Mouse (Mus musculus): ENCODE data around the gene Slc25a25.
A peak's percentile ranks its signal among the peaks of the same experiment; 100 is the strongest.

Gene Slc25a25

DNA sequence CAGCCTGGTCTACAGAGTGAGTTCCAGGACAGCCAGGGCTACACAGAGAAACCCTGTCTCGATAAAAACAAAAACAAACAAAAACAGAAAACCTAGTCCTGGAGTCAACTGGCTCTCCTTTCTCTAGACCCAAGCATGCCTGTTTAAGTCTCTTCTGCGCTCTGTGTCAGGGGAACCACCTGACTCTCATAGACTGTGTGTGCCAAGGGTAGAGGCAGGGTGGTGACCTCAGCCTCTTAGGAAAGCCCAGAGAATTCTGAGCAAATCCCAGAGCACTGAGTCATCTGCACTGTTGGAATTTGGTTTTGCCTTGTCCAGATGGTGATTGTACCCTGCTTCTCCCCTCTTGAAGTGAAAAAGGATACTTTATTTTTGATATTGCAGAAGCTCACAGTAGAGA, 7.1 kb upstream of the Slc25a25 start:
- no peak for DNase-seq

DNA sequence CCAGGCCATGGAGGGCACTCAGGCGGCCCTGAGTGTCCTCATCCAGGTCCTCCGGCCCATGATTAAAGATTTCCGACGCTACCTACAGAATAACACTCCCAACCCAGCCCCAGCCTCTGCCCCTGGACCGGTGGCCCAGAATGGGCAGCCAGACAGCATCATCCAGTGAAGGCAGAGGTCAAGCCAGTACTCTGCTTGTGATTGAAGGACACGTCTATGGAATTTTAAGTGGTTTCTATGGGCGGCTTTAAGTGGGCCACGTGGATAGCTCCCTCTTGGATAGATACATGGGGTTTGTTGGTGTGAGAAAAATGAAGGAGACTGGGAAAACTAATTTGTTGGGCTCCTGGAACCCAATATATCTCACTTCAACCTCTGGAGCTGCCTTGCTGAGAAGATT, 3.9 kb upstream of the Slc25a25 start:
- no peak for DNase-seq

DNA sequence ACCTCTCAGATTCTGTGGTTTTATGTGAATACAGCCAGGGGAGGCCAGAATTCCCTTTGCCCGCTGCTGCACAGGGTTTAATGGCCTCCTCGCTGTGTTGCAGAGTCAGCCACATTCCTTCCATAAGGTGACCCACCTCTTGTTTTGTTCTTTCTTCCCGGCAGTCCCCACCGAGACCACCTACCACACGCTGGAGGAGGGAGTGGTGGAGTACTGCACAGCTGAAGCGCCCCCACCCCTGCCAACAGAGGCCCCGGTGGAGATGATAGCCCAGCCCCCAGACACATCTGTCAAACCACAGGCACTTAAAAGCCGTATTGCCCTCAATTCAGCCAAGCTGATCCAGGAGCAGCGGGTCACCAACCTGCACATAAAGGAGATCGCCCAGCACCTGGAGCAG, 3.4 kb upstream of the Slc25a25 start:
- DNase-seq = peak; percentile 27

DNA sequence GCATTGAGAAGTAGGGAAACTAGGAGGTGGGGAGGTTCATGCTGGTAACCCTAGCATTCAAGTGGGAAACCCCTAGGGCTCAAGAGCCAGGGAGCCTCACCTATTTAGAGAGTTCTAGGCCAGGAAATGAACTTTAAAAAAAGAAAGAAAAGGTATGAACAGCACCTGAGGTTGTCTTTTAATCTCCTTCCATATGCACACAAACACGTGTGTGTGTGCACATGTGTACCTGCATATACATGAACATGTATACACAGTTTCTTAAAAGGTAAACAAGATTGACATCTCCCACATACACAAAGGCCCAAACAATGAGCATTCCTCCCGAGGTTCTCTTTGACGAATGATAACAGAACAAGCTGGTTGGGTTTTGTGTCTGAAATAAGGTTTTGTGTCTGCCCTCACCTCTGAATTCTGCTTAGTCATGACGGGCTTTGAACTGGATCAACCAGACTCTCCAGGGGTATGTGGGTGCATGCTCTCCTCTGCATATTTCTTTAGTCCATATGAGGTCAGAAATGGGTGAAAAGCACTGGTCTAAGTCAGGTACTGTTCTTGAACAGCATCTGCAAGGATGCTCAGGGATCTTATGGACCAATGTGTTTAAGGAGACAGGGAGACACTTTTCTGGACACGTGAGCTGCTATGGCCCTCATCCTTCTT, 2.5 kb upstream of the Slc25a25 start:
- DNase-seq = peak; percentile 34

DNA sequence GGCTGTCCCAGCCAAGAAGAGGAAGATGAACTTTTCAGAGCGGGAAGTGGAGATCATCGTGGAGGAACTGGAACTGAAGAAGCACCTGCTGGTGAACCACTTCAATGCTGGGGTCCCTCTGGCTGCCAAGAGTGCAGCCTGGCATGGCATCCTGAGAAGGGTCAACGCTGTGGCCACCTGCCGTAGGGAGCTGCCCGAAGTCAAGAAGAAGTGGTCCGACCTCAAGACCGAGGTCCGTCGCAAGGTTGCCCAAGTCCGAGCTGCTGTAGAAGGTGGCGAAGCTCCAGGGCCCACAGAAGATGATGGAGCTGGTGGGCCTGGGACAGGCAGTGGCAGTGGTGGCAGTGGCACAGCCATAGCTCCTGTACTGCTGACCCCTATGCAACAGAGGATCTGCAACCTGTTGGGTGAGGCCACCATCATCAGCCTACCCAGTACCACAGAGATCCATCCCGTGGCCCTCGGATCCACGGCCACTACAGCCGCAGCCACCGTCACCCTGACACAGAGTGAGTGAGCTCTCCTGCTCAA, 1.3 kb upstream of the Slc25a25 start:
- DNase-seq = no peak

DNA sequence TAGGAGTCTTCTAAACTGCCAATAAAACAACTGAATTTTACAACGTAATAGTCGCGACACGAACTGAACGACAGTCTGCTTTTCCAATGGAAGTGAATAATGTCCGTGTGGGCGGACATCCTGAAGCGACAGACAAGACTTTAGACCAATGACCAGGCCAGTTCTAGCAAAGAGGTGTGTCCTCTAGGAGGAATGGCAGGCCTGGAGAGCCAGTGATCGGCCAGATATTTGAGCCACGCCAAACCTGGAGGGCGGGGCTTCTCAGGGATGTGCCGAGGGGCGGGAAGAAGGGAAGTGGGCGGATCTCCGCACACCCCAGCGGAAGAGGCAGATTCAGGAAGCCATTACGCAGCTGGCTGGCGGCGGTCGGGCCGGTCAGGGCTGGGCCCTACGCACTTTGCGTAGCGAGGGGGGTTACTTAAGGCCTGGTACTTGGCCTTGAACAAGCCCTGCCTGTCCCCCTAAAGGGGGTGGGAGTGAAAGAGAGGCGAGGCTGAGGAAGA, 676 bp upstream of the Slc25a25 start:
- peak; percentile 100 for DNase-seq

DNA sequence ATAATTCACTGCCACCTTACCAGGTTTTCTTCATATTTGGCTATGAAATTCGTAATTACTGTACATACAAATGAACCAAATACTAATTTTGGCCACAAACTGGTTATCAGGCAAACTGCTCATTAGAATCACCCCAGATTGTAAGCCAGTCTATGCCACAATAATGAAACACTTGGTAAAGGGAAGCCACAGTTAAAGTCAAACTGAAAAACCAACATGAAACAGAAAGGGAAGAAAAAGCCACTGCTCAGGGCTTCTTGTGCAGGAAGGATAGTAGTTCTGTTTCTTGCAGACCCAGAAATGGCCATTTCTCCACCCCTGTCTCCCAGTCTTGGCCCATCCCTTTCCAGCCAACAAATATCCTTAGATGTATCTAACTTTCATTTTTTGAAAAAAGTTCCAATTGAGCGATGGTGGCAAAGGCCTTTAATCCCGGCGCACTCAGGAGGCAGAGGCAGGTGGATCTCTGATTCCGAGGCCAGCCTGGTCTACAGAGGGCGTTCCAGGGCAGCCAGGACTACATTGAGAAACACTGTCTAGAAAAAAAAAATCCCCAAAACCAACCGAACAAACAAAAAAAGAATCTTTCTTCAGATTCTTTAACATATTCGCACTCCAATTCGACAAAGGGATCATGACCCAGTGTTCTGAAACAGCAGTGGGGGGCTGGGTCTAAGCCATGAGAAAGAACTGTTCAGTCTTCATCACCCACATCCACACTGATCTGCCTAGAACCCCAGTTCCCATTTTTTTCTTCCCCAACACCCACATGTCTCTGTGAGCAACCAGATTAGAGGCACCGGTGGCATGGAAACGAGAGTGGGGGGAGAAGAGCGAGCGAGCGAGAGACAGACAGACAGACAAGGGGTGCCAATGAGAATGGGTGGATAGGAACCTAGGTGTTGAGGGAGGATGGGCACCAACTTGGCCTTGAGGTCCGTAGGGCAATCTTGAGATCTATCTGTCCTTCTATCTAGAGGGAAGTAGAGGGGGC, 1.2 kb downstream of the Slc25a25 start, which contains the start of gene Naif1:
Naif1 (plus strand) TSS at position 697 of the 994 bp plus-strand sequence.
- DNase-seq = peak; percentile 58

DNA sequence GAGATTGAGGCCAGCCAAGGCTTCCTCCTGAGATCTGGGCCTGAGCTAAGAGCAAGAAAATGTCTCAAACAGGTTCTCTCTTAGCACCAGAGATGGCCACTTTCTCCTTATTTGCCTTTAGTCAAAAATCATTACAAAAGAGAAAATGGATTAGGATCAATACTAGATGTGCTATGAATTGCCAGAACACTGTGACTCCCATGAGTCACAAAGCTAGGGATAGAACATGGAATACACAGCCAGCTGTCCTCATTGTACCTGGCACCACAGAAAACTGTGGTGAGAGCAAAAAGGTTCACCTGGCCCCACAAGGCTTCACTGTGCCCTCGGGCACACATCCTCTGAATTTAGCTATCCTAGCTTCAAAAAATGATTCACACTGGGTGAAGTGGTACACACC, 2.8 kb downstream of the Slc25a25 start:
- peak; percentile 12 for DNase-seq

DNA sequence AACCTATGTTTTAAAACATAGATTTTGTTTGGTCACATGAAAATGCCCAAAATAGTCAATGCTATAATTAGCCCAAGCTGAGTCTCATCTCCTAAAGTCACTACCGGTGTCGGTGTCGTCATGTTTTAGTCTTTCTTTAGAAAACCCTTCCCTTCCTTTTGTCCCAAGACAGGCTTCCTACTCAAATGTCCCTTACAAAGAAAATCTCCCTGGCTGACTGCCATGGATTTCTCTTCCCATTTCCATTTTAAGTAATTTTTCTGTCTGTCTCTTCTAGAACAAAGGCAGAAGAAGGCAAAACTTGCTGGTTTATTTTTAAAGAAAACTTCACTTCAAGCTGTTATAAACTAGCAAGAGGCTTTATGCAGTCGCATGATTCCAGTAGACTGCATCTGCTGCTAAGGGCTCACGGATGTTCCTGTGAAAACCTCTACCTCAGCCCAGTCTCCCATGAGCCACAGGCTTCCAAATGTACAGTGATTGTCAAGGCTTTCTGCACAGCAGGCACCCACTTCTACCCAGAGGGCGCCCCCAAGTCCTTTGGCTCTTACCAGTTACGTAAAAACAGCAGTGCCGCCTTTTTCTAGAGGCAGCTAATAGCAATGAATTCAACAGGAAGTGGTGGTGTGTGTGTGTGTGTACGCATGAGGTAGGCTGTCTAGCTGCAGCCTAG, 3.8 kb downstream of the Slc25a25 start:
- peak; percentile 30 for DNase-seq

DNA sequence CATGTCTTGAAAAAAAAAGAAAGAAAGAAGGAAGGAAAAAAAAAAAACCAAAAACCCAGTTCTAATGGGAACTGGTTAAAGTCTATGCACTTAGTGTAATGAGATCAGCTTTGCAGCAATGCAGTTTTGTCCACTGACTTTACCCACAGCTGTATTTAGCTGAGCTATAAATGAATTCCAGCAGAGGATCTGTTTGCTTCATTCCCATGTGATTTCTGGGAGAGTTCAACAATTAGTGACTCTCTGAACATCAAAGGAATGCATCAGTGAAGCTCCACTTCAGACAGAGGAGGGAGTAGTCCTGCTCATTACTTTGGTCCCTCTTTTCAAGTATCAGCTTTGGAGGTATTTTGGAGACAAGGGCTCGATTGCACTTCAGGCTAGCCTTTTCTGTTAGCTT, 5.7 kb downstream of the Slc25a25 start:
- no peak for DNase-seq

DNA sequence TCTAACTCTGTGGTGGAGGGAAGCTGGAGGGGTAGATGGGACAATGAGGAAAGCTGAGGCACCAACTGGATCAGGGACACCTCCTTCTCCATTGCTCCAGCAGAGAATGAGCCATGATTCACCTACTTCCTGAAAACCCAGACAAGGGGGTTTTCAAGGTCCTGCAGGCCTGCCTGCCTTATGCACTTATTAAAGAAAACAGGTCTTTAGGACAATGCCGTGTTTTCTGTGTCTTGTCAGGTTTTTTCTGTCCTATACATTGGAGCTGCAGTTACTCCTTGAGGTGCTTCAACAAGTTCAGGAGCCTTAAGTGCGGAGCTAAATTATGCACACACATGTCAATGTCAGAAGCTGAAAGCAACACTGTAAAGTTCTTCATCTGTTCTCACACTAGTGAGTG, 9.7 kb downstream of the Slc25a25 start:
- no peak for DNase-seq

DNA sequence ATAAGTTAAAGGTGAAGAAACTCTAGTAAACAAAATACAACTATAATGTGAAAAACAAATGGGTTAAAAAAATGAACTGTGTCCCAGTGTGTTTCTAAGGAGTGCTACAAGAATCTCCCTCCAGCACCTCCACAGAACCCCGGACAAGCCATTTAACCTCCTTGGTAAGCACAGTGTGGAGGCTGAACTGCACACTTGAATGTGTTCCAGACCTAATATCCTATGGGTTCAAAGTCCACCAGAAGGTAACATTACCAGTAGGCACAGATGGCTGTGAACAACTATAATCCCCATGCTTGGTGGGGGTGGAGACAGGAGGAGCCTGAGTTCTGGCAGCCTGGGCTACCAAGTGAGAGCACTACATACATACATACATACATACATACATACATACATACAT, 10.6 kb downstream of the Slc25a25 start:
- DNase-seq = peak; percentile 3

DNA sequence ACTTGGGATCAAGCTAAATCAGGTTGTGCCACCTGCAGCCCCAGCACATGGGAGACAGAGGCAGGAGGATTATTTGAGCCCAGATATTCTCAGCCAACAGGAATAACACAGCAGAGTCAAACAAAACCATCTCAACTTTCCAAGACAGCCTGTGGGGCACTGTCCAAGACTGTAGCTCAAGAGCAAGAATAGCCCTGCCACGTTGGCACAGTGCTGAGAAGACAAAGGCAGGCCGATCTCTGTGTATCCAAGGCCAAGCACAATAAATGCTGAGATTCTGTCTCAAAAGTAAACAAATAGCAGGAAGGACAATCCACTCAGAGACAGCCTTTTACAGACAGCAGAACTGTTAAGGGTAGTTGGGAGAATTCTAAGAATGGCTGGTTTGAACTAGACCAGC, 11.1 kb downstream of the Slc25a25 start:
- no peak for DNase-seq

DNA sequence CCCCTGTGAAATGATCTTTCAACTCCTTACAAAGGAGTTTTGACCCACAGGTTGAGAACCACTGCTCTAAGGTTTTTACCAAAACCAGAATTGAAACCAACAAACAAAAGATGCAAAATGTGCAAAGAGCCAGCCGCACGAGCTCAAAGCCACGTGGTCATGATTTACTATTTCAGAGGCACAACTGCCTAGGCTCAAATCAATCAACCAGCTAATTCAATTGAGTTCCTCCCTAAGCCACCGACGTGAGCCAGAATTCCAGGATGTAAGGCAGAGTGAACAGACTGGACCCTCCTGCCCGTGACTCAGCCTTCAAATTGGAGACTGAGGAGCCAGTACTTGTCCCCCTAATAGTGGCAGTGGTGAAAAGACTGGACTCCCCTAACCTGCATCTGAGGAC, 12.1 kb downstream of the Slc25a25 start:
- no peak for DNase-seq

DNA sequence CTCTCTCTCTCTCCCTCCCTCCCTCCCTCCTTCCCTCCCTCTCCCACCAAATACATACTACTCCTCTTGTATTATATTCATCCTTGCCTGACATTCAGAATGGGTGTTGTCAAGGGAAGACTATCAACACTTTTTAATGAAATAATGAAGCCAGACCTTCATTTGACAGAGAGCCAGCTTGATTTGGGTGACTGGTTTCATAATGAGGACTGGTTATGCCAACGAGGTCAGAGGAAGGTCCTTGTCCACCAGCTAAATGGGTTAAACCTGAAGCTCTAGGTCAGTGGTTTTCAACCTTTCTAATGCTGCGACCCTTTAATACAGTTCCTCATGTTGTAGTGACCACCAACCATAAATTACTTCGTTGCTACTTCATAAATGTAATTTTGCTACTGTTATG, 12.5 kb downstream of the Slc25a25 start:
- DNase-seq = no peak

DNA sequence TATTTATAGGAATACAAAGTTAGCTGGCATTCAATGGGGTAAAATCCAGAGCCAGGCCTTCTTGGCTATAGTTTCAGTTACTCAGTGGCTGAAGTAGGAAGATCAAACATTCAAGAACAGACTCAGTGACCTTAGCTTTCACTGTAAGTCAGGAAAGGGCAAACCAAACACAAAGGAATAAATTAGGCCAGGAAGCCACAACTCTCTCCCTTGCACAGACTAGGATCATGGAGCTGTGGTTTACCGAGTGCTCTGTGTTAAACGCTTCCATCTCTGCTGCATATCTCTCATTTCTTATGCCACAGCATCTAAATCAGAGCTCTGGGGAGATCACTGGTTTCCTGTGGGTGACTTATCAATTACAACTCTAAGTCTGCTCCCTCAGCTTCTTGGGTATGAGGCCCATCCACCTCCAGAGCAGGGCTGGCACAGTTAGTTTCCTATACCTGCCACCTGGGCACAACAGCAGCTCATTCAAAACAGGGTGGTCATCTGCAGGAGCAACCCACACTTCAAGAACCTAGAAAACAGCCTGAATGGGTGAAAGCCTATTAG, 13.6 kb downstream of the Slc25a25 start:
- no peak for DNase-seq

DNA sequence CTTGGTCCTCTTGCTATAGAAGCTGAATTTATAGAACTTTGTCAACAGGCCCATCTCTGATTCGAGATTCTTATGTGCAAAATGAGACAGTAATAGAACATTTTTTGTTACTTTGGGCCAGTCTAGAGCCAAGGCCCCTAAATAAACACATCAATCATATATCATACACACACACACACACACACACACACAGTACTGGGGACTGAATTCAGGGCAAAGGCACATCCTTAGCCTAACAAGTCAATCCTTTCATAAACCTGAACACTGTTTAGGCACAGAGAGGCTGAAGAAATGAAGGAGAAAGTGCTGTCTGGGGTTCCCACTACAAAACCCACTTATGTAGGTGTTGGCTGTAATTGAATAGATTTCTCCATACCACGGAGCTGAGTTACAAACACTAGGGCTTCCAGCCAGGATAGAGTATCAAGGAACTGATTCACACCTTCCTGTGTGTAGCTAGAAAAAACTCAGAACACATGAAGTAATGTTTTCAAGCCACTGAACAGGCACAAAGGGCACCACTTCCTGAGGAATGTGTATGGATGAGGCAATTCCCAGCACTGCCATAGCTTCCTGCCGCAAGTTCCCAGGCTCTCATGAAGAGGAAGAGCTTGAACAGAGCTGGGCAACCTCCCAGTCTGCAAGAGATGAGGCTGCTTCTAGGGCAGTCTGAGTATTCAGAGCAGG, 14.4 kb downstream of the Slc25a25 start:
- no peak for DNase-seq

DNA sequence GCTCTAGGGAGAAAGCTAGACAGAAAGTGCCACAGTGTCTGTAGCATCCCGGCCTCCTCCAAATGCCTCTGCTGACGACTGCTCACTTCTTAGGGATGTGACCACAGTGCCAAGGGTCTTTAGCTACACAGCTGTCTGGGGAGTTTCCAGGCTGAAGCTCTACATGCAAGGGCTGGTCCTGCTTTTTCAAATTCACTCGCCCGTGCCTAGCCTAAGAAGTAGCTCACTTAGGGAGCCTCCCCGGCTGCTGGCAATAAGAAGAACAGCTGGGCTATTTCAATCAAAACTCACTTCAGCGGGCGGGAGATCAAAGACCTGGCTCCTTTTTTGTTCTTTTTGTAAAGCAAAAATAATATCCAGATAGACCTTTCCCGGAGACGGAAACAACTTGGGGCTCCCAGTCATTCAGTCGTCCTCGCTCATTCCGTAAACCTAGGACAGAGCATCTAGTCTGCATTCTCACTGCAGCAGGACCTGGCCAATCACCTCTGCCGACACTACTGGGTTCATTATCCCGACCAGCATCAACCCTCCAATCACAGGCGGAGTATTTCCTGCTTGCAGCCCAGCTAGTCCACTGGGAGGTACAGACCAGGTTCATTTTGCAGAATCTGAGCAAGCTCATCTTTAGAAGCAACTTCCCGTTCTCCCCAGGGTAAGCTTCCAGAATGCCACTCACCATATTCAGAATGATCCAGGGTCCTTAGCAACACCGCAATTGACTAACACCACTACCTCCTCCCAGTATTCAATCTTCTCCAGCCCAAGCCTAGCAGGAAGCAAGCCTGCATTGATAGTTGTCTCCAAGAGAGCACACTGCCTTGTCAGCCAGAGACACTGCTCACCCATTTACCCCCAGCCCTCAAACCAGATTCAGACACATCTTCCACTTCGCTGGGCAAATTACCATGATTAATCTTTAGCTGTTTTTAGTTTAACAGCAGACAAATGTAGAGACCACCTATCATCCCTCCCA, 20.3 kb downstream of the Slc25a25 start:
- peak; percentile 97 for DNase-seq

DNA sequence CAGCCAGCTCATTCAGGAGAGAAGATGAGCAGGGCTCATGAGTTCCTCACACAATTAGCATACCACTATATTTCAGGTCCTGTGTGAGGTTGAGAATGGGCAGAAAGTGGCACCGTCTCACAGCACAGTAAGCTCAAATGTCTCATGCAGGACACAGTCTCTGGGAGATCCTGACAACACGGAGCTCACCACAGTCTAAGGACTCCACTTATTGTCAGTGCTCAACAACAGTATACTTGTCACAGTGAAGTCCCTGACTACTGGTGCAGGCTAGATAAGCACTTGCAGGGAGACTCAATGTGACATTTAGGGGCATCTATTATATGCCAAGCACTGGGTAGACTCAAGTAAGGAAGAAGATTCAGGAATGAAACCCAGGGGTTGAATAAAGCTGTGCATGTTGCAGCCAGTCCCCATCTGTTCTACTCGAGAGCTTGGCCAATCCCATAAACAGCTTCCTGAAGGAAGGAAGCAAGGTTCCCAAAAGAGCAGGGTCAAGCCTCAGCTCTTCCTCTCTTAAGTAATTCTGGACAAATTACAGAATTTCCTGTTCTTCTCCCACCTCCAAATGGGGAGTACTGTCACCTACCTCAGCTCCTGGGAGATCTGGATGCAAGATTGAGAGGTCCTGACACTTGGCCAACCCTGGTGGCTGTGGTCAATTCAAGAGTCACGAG, 21.9 kb downstream of the Slc25a25 start:
- peak; percentile 37 for DNase-seq

DNA sequence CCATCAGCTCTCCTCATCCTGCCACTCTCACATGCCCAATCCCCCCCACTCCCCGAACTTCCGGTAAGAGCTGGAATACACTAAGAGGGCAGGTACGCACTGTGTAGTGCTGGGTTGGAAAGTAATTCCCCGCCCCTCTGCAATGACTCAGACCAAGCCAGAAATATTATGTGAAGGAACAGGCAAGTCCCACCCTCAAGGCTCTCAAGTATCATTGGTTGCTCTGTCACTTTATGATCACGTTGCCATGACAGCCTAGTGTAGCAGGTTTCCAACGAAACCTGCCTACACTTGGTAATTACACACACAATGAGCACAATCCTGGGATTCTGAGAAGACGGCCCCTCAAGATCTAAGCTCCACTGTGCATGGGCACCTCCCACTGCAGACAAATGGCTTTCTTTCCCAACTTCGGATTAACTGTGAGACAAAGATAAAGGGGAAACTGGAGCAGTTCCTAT, 23.0 kb downstream of the Slc25a25 start:
- DNase-seq = peak; percentile 52
